Mouse (Mus musculus) left cerebral cortex, postnatal 25 days (tissue): ENCODE measurements around the gene Fam227b. TPM values are rescaled to one million over a fixed set of nuclear protein-coding genes. Genes with fewer than 3 reads are reported as not detected.
A peak's percentile ranks its signal among the peaks of the same experiment; 100 is the strongest.

ENCODE experiments used
- DNase-seq, 2 experiments: peaks; one replicate each; pipeline ENCODE4 v3.0.0; 2022; ENCODE audit warnings: low spot score in 2 of 2, mixed read lengths in 1 of 2
- intact Hi-C: fragments of 180-260 bp; cut with DNase I; formaldehyde crosslinking; loops from one replicate; pipeline ENCODE4 v1.15.1; 2025
- total RNA-seq, 2 experiments: library from RNA; stranded (reverse); gene quantifications; 2 replicates each; pipeline ENCODE4 v1.2.3; 2021

Fam227b gene
- total RNA-seq: not detected

GRCm38 (mm10) chr2:126151855-126152571 lies at the start of gene Fam227b, which contains the start of gene Dtwd1:
Gene Fam227b, minus strand, starts transcription at chr2:126152004.
Gene Dtwd1, plus strand, starts transcription at chr2:126152141.
- DNase-seq: peak; percentile 97 to 99
- intact Hi-C loops: loop anchor here (5.0 to 10.0 kb wide), 3 partner anchors 210 to 367 kb away; partner anchors contain the start of genes Cops2, Galk2 and Secisbp2l

- intact Hi-C loops: no loop called here
- DNase-seq: no peak
Measured at GRCm38 (mm10) chr2:126198971-126199370, 47.2 kb upstream of the Fam227b start.

- intact Hi-C loops: no loop called here
- no peak for DNase-seq
Measured at GRCm38 (mm10) chr2:126195631-126196356, 44.0 kb upstream of the Fam227b start.

GRCm38 (mm10) chr2:126192129-126192528 lies 40.3 kb upstream of the Fam227b start:
- intact Hi-C loops: no loop called here
- DNase-seq: no peak

- DNase-seq: no peak
- intact Hi-C loops: no loop called here
Measured at GRCm38 (mm10) chr2:126191306-126191705, 39.5 kb upstream of the Fam227b start.

GRCm38 (mm10) chr2:126171427-126171826 lies 19.6 kb upstream of the Fam227b start:
- DNase-seq: no peak
- intact Hi-C loops: no loop called here

- peak in 1 of 2 experiments; percentile 36 for DNase-seq
Measured at GRCm38 (mm10) chr2:126166848-126167617, 15.2 kb upstream of the Fam227b start.

GRCm38 (mm10) chr2:126166335-126166734 lies 14.5 kb upstream of the Fam227b start:
- intact Hi-C loops: no loop called here
- DNase-seq: no peak

More at GRCm38 (mm10) chr2:126166848-126167617, 15.2 kb upstream of the Fam227b start:
- intact Hi-C loops: no loop called here

- intact Hi-C loops: no loop called here
- DNase-seq: no peak
Measured at GRCm38 (mm10) chr2:126165277-126166018, 13.6 kb upstream of the Fam227b start.

- DNase-seq: no peak
- intact Hi-C loops: no loop called here
Measured at GRCm38 (mm10) chr2:126147723-126148122, 4.1 kb downstream of the Fam227b start.

- intact Hi-C loops: no loop called here
- DNase-seq: no peak
Measured at GRCm38 (mm10) chr2:126094616-126095015, 57.2 kb downstream of the Fam227b start.

GRCm38 (mm10) chr2:126090432-126090831 lies 61.4 kb downstream of the Fam227b start:
- DNase-seq: no peak
- intact Hi-C loops: no loop called here

GRCm38 (mm10) chr2:126086187-126086586 lies 65.6 kb downstream of the Fam227b start:
- no peak for DNase-seq
- intact Hi-C loops: no loop called here

- intact Hi-C loops: no loop called here
Measured at GRCm38 (mm10) chr2:126084326-126084725, 67.5 kb downstream of the Fam227b start.

GRCm38 (mm10) chr2:126079086-126079485 lies 72.7 kb downstream of the Fam227b start:
- DNase-seq: no peak
- intact Hi-C loops: no loop called here

More at GRCm38 (mm10) chr2:126084326-126084725, 67.5 kb downstream of the Fam227b start:
- DNase-seq: no peak

- no peak for DNase-seq
- intact Hi-C loops: no loop called here
Measured at GRCm38 (mm10) chr2:126076506-126076905, 75.3 kb downstream of the Fam227b start.

GRCm38 (mm10) chr2:126073744-126074143 lies 78.1 kb downstream of the Fam227b start:
- DNase-seq: no peak
- intact Hi-C loops: no loop called here

- DNase-seq: no peak
- intact Hi-C loops: no loop called here
Measured at GRCm38 (mm10) chr2:126069740-126070139, 82.1 kb downstream of the Fam227b start.

- DNase-seq: no peak
Measured at GRCm38 (mm10) chr2:126065303-126065856, 86.4 kb downstream of the Fam227b start.

More at GRCm38 (mm10) chr2:126065303-126065856, 86.4 kb downstream of the Fam227b start:
- intact Hi-C loops: no loop called here
